Mouse (Mus musculus): Measurements from ENCODE around the gene Adprm. TPM values are rescaled to one million over a fixed set of nuclear protein-coding genes. Genes with fewer than 3 reads are reported as not detected.

Gene Adprm
- polyA plus RNA-seq, 1 experiment, result 17.6 TPM

DNA sequence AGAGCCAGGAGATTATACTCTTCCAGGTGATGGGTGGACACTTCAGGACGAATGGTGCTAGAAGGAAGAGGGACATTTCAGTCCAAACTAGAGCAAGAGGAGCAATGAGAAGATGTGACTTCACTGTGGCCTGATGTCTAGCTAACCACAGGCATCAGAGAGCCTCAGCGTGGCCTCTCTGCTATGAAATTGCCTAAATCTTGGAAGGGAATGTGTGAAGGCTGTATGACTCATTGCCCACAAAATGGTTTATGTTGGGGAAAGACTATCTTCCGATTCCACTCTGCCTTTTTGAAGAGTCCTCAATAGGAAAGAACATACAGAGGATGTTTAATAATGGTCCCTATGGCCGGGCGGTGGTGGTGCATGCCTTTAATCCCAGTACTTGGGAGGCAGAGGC, 24.4 kb upstream of the Adprm start:
- no peak for DNase-seq (ENCODE audit: low read depth)

DNA sequence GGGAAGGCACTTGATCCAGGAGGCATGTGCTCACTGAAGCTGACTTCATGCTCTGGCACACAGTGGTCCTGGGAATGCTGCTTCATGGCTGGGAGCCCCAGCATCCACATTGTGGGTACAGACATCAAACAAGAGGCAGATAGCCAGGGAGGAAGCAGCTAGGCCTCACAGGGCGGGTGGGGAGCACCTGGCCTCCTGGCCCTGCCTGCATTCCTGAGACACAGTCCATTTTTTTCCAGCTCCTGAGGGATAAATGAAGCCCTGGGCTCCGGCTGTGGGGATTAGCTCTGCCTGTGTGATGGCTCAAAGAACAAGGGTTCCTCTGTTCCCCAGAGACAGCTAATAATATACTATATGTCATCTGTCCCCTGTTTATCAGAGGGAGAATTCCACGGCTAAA, 22.6 kb upstream of the Adprm start:
- no peak for DNase-seq (ENCODE audit: low read depth)

DNA sequence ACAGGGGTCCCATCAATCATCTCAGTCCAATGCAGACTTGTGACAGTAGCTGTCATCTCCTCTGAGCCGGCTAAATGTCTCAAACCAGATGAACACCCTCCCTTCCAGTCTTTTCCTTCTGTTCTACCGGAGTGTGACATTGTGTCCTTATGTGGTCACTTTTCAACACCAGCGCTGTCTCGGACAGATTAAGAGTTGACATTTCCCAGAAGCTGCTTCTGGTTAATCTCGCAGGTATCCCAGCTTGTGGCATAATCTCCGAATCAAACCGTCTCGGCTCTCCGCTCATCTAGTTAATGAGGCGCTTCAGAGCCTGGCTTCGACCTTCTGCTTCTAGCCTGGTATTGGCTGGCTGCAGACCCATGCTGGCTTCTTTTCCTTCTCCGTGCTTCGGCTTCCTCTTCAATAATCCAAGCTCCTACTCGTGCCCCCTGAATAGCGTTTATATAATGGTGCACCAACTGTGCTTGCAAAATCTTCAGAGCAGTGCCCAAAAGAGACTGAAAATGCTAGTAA, 20.3 kb upstream of the Adprm start:
- no peak for DNase-seq (ENCODE audit: low read depth)

DNA sequence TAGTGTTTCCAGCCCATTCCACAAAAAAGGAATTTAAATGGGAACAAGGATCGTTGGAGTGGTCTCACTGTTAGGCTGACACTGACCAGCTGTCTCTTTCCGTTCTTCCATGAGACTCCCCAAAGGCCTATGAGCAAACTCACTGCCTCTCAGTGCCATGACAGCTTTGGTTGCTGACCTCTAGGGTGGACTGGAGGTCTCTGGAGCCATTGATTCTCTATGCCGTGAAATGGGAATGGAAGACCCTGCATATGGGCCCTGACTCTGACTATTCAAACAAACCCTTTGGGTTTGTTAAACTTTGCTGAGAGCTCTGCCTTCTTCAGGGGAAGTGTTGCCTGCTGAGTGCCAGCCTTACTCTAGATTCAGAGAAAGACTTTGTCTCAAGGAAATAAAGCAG, 15.3 kb upstream of the Adprm start:
- DNase-seq (ENCODE audit: low read depth), result no peak

DNA sequence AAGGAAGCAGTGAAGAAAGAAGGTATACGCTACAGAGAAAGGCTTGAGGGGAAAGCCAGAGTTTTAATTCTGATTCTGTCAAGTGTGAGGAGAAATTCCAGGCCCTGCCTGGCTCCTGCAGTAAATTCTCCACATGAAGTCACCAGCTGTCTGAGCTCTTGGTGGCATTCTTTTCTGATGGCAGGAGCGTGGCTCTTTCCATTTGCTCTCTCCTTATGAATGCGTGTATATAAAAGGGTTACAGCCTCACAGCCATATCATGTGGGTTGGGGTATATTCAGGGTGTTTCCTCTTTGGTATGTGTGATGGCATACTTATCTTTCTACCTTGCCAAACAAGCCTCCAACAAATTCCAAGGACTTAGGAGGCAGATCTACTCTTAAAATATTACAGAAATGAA, 10.3 kb upstream of the Adprm start:
- DNase-seq (ENCODE audit: low read depth), result no peak

DNA sequence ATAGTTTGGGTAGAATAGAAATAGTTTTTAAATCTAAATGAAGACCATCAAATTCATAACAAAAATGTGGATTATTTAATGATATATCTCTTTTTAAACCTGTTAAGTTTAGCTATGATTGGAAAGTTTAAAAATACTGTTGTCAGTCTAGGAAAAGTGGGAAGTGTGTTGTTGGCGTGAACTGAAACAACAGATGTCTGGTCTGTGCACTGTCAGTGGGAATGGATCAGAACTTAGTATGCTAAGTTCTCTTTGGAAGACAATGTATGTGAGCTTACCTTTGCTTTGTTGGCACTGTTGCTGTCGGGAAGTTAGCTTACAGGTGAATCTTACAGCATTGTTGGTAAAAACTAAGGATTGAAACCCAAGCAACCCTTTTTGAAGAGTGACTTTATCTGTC, 8.9 kb upstream of the Adprm start:
- DNase-seq (ENCODE audit: low read depth), result no peak

DNA sequence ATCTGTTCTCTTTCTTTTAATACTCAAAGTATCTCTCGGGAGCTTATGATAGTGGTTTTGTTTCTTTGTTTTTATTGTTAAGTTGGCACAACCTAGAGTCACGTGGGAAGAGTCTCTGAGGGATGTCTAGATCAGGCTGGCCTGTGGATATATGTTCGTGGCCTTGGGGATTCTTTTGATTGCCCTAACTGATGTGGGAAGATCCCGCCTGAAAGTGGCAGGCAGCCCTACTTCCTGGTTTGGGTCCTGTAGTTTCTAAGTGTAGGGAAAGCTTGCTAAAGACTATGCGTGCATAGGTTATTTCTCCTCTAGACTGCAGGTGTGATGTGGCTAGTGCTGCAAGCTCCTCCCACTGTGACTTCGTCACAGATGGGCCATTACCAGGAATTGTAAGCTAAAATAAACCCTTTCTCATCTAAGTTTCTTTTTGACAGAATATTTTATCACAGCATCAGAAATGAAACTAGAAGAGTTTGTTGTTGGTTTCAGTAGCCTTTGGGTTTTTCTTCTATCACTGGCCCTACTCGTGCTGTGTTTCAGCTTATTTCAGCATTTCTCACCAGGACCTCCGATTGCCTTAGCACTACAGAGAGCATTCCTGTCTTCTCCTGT, 2.5 kb upstream of the Adprm start:
- DNase-seq (ENCODE audit: low read depth), result no peak

DNA sequence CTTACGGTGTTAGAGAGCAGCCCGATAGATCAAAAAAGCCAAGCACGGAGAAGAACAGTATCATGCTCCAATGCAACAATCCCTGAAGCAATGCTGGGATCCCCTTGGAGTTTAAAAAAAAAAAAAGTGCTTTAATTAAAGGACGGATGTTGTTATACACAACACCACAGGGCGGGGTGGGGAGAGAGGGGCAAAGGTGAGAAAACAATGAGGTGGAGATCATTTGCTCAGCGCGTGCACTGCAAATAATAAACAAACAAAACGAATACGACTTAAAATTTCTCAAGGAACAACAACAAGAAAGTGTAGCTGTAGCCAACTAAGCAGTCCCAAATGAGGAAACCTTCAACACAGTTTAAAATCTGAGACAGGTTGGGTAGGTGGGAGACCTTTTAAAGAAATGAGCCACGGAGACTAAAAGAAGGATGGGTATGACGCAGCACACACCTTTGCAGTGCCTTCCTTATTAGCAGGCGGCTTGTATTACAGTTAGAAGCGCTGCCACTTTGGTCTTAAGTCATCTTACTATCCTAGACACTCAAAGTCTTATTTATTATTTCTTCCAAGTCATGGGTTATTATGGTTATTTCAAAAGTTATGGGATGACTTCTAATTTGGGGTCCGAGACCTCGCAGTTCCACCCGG, 596 bp downstream of the Adprm start:
- no peak for DNase-seq (ENCODE audit: low read depth)

DNA sequence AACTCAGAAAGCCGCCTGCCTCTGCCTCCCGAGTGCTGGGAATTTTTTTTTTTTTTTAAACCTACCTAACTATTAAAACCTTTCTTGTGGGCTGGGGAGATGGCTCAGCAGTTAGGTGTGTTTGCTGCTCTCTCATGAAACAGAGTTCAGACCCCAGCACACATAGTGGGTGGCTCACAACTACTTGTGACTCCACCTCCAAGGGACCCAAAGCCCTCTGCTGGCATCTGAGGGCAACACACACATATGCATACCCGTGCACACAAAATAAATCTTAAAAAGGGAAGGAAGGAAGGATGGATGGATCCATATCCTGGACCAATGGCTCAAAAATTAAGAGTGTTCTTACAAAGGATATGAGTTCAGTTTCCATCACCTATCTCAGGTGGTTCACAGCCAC, 3.1 kb downstream of the Adprm start:
- no peak for DNase-seq (ENCODE audit: low read depth)

DNA sequence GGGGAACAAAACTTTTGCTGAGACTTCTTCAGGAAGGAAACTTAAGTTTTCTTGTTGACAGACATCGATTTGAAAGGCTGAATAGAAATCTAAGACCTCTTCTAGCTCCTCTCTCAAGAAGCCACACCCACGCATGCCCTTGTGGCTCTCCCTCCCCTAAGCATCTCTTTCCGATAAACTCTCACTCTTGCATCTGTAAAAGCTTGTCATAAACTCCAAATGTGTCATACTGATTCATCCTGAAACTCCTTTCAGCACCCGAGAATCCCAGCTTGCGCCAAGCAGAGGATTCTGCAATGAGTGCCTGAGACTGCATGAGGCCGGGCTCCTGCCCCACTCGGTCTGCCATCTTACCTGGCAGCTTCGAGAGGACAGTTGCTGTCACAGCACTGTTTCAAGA, 3.9 kb downstream of the Adprm start:
- DNase-seq (ENCODE audit: low read depth), result no peak

DNA sequence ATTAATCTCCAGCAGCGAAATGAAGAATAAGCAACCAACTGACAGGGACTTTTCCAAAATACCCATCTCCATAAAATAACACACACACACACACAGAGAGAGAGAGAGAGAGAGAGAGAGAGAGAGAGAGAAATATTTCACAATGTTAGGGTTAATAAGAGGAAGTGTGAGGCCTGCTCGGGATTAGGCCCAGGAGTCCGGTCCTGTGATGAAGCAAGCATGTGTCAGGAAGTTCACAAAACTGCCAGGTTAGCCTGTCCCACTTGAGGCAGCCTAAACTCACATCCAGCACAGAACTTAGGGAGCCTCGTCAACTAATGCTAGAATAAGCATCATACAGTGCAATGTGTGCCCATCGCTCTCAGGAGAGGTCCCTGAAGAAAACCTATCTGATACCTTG, 5.2 kb downstream of the Adprm start:
- DNase-seq (ENCODE audit: low read depth), result no peak

DNA sequence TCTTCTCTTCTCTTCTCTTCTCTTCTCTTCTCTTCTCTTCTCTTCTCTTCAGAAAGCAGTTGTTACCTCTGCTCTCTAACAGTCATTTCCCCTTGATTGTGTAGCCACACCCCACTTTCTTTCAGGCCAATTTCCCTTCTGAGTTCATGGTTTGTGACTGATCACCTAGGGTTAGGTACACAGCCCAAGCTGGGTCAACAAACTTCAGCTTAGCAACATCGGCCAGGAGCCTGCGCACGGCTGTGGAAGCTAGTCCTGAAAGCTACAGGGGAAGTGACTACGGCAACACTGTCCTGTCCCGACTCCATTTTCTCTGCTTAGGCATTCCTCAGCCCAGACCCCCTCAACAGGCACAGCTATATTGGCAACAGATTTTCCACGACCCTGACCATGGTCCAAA, 7.4 kb downstream of the Adprm start:
- no peak for DNase-seq (ENCODE audit: low read depth)

DNA sequence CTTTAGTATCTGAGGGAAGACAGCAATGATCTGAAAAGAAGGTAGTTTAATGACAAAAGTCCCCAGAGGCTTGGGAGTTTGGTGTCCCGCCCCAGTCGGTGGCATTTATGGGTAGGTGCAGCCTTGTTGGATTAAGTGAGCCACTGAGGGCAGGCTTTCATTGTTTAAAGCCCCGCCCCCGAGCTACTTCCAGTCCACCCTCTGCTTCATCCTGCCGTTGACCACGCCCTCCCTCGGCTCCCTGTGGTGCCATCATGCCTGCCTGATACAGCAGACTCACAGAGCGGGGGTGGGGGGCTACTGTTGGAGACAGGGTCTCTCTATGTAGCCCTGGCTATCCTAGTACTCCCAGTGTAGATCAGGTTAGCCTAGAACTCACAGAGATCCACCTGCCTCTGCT, 9.4 kb downstream of the Adprm start:
- no peak for DNase-seq (ENCODE audit: low read depth)

DNA sequence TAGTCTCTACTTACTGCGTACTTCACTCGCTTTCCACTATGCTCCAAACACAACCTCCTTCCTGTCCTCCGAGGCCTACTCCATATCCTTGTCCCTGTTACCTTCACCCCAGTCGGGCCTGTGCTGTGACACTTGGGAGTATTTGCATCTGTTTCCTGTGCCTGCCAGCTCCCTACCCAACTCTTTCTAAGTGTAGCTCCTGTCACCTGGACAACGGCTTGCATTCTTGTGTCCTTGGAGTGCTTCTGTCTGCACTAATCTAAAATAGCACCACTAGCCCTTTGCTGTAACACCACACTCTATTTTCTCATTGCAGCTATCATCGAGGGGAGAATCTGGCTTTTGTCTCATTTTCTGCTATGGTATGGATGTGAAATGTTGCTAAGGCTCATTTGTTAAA, 11.9 kb downstream of the Adprm start:
- DNase-seq (ENCODE audit: low read depth), result no peak

DNA sequence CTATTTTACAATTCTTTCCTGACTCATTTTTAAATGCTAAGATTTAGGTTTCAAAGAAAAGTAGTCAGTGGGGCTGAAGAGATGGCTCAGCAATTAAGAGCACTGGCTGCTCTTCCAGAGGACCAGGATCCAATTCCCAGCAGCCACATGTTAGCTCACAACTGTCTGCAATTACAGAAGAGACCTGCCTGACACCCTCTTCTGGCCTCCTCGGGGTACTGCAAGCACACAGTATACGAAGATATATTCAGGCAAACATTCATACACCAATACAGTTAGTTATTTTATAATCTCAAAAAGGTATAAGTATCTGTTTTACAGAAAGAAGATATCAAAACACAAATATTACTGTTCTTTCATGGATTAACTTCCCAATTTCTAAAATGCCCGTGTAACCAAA, 12.6 kb downstream of the Adprm start:
- no peak for DNase-seq (ENCODE audit: low read depth)

DNA sequence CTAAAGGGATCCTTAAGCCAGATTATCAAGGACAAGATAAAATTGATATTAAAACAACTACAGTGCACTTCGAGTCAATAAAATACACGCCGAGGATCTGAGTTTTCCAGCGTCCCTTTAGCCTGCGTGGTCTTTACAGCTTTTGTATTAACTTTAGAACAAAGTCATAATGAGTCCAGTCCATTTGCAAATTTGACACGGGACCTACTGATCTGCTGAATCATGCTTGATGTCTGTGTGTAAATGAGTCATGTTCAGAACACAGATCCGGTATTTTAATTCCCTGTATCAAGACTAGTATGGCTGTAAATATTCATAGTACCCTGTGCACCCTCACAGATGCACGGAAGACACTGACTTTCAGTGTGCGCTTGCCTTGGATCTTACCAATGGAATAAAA, 15.5 kb downstream of the Adprm start:
- no peak for DNase-seq (ENCODE audit: low read depth)

DNA sequence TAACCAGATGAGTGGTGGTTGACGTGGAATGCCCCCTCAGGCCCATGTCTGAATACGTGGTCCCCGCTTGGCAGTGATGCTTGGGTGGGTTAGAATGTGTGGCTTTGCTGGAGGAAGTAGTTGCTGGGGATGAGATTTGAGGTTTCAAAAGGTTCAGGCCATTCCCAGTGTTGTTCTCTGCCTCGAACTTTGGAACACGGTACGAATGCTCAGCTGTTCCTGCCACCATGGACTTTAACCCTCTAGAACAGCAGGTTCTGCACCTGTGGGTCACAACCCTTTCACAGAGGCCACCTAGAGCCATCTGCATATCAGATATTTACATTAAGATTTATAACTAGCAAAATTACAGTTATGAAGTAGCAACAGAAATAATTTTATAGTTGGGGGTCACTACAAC, 16.2 kb downstream of the Adprm start:
- DNase-seq (ENCODE audit: low read depth), result no peak

DNA sequence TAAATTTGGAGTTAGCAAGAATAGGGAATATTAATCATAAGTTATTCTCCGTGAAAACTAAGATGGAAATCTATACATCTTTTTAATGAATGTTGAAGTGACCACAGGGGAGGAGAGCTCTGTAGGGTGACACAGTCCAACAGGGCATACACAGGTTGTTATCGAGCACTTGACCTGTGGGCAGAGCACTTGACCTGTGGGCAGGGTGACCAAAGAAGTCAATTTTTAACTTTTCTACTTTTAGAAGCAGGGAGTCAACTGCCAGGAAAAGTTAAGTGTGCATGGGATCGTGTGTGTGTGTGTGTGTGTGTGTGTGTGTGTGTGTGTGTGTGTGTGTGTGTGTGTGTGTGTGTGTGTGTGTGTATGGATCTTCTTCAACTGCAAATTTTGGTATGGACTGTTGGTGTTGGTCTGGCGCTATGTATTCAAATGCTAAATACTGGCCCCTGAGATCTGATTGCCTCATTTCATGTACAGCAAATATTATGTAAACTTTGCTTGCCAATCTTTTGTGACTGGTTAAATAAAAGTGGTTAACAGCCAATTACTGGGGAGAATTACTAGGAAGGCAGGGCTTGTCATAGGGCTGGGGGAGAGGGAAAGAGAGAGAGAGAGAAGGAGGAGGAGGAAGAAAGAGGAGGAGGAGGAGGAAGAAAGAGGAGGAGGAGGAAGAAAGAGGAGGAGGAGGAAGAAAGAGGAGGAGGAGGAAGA, 17.5 kb downstream of the Adprm start:
- DNase-seq (ENCODE audit: low read depth), result no peak

DNA sequence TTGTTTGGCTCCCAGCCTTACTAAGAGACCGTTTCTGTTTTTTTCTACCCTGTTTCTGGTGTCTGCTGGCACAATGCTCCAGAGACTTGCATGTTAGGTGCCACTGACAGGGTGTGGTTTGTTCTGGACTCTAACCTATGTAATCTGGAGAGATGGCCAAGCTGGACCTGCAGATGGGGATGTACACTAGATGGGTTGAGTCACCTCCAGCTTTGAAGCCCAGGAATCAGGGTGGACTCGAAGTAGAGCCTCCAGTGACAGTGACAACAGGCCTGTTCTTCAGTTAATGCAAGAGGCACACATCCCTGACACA, 20.8 kb downstream of the Adprm start:
- DNase-seq (ENCODE audit: low read depth), result no peak

DNA sequence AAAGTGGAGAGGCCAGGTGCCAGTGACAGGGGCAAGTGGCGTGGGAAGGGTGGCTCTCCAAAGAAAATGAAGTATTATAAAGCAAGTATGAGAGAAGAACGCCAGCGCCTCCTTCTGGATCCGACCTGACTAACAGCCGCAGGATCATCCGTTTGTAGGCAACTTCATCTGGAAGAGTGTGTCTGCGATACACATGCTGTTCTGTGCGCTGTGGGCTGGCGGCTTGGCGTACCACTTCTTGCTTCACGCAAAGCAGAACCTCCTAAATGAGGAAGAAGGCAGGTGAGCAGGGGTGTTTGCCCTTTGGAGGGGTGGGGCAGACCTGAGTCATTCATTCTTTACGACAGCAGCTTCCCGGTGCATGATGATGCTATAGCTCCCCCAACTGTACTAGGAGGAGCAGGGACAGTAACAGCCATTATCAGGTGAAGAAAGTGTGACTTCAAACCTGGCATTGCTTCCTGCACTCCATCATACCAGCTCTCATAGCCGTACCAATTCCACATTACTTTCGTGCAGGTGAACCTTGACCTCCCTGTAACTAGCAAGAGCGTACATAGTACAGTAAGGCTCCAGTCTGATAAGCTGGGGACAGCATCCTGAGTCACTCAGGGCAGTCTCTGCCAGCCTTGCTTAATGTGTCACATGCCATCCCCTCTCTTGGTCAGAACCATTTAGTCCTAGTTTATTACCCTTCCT, 21.3 kb downstream of the Adprm start:
- DNase-seq (ENCODE audit: low read depth), result no peak

DNA sequence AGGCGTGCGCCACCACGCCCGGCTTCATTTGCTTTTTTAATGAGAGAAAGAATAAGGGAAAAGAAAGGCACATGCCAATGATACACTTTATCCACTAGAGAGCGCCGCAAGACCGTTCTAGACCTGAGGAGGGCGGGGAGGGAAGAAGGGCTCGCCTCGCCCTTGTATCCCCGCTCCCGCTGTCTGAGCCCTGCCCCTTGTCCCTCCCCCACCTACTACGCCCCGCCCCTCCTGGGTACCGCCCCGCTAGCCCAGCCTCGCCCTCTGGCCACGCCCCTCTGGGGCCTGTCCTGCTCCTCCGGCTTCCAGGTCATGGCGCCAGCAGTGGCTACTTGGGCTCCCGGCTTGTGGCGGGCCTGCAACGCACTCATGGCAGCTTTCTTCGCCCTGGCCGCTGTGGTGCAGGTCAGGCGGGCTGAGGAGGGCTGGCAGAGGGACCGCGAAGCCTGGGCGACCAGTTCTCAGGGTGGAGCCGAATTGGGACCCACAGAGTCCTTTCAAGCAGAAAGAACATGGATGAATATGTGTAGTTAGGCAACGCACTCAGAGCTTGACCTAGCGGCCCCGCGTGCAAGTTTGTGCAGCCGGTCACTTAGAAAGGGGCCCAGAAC, 27.4 kb downstream of the Adprm start, which contains the start of gene Tmem220:
Gene Tmem220 (plus strand): TSS at position 288 of the 611 bp plus-strand sequence.
- peak; percentile 62 for DNase-seq (ENCODE audit: low read depth)

DNA sequence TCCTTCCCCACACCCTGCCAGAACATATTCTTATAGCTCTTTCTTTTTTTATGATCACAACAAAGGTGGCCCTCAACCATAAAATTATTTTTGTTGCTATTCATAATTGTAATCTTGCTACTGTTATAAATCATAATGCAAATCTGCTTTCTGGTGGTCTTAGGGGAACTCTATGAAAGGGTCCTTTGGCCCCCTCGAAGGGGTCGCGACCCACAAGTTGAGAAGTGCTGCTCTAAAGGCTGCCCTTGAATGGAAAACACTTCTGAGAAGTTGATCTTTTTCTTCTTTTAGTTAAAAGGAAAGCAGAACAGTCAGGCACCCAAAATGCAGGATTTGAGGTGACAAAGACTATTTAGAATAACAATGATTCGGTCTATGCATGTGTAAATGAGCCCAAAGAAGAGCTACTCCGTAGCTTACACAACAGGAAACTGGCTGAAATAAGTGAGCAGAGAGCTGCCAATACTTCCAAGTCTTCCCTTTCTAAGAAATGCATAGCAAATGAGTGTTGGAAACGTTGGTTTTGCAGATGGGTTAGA, 28.5 kb downstream of the Adprm start:
- no peak for DNase-seq (ENCODE audit: low read depth)

All from gonadal fat pad, adult 2 months (tissue).